Comparison of ENCODE assay signal across 19 mouse cellular contexts in genomic region chr9:76331081-76331480, GRCm38 (mm10). TPM values are rescaled to one million over a fixed set of nuclear protein-coding genes. Genes with fewer than 3 reads are reported as not detected.
DNase-seq lines count a peak whose midpoint lies in the region; ATAC-seq and TF ChIP-seq lines count a peak whose summit lies in the region.
"Had no signal": no experiment of that assay in that cellular context is flagged by ENCODE, and none has a peak within 500 bp of the region (broad histone marks: within the 10 kb centered on the region; RNA-seq: fewer than 3 reads in every experiment).

No protein-coding gene starts in this region.

- H3K4me1 ChIP-seq in midbrain, postnatal 0 days (ENCODE audit: insufficient read depth, low read length) = no peaks in the 10 kb centered on the region
- H3K4me1 ChIP-seq in midbrain, embryonic 16.5 days (ENCODE audit: control insufficient read depth, insufficient read depth, low read length) = no peaks in the 10 kb centered on the region
- no peaks in the 10 kb centered on the region for H3K4me1 ChIP-seq in hindbrain, embryonic 13.5 days (replicated peaks)
- H3K4me1 ChIP-seq: embryonic facial prominence, embryonic 13.5 days; heart, embryonic 10.5 days; limb, embryonic 12.5 days had no signal

- TF ChIP-seq CTCF in midbrain, postnatal 0 days (IDR thresholded peaks at IDR 0.05) = no peak

- 86% methylated on average over 1 of the region's 1 CpGs for WGBS in midbrain, postnatal 0 days
- WGBS in midbrain, embryonic 16.5 days = 85% methylated on average over 1 of the region's 1 CpGs
- 83% methylated on average over 1 of the region's 1 CpGs for WGBS in hindbrain, embryonic 13.5 days

- H3K36me3 ChIP-seq in midbrain, postnatal 0 days (ENCODE audit: insufficient read depth, low read length) = no peaks in the 10 kb centered on the region
- no peaks in the 10 kb centered on the region for H3K36me3 ChIP-seq in midbrain, embryonic 16.5 days (ENCODE audit: control insufficient read depth, insufficient read depth, low read length)
- no peaks in the 10 kb centered on the region for H3K36me3 ChIP-seq in hindbrain, embryonic 13.5 days
- H3K36me3 ChIP-seq: embryonic facial prominence, embryonic 13.5 days; heart, embryonic 10.5 days; limb, embryonic 12.5 days had no signal

- H3K27ac ChIP-seq in midbrain, postnatal 0 days (ENCODE audit: low read depth, low read length) = no peak overlapping the region
- no peak overlapping the region for H3K27ac ChIP-seq in midbrain, embryonic 16.5 days (ENCODE audit: low read length)
- H3K27ac ChIP-seq in hindbrain, embryonic 13.5 days = no peak overlapping the region
- H3K27ac ChIP-seq: embryonic facial prominence, embryonic 13.5 days; heart, embryonic 10.5 days; limb, embryonic 12.5 days; liver, embryonic 14.5 days had no signal

- no peak overlapping the region for H3K9ac ChIP-seq in midbrain, postnatal 0 days (replicated peaks; ENCODE audit: low read length, poor library complexity, severe bottlenecking)
- no peak overlapping the region for H3K9ac ChIP-seq in midbrain, embryonic 16.5 days (ENCODE audit: low read depth, low read length)
- H3K9ac ChIP-seq in hindbrain, embryonic 13.5 days = no peak overlapping the region
- H3K9ac ChIP-seq: embryonic facial prominence, embryonic 13.5 days; limb, embryonic 12.5 days; liver, embryonic 14.5 days had no signal

- no peaks in the 10 kb centered on the region for H3K9me3 ChIP-seq in midbrain, postnatal 0 days (ENCODE audit: low read length)
- H3K9me3 ChIP-seq in midbrain, embryonic 16.5 days (replicated peaks; ENCODE audit: control insufficient read depth, low read length, poor library complexity, severe bottlenecking) = 0 out of 2 replicates have a peak, but pooled peaks cover 4% of the 10 kb centered on the region
- H3K9me3 ChIP-seq in hindbrain, embryonic 13.5 days = no peaks in the 10 kb centered on the region
- H3K9me3 ChIP-seq: embryonic facial prominence, embryonic 13.5 days; heart, embryonic 10.5 days; limb, embryonic 12.5 days had no signal

- no peaks in the 10 kb centered on the region for H3K27me3 ChIP-seq in midbrain, postnatal 0 days (ENCODE audit: insufficient read depth, low read length)
- H3K27me3 ChIP-seq in midbrain, embryonic 16.5 days (ENCODE audit: control insufficient read depth, insufficient read depth, low read depth, low read length) = no peaks in the 10 kb centered on the region
- no peaks in the 10 kb centered on the region for H3K27me3 ChIP-seq in hindbrain, embryonic 13.5 days
- H3K27me3 ChIP-seq: embryonic facial prominence, embryonic 13.5 days; limb, embryonic 12.5 days had no signal

- peak; percentile 18 to 35 for DNase-seq in cerebellum, adult 18-20 months
- DNase-seq in cerebellum, adult 8-10 months = no peak
- DNase-seq in midbrain, postnatal 0 days (ENCODE audit: low spot score) = peak; percentile 27
- DNase-seq in layer of hippocampus, adult 9-10 months (ENCODE audit: low spot score) = peak; percentile 9
- peak; percentile 19 for DNase-seq in right cerebral cortex, postnatal 25 days
- DNase-seq in spleen, postnatal 4 days (ENCODE audit: low spot score in 2 of 2) = no peak
- DNase-seq: gastrocnemius, postnatal 14 days; kidney, adult 18-20 months; kidney, postnatal 36 days; lung, postnatal 14 days had no signal

- H3K4me3 ChIP-seq in midbrain, postnatal 0 days (ENCODE audit: low read depth, low read length) = no peak overlapping the region
- no peak overlapping the region for H3K4me3 ChIP-seq in midbrain, embryonic 16.5 days (ENCODE audit: low read depth, low read length)
- no peak overlapping the region for H3K4me3 ChIP-seq in hindbrain, embryonic 13.5 days
- H3K4me3 ChIP-seq: embryonic facial prominence, embryonic 13.5 days; heart, embryonic 10.5 days; limb, embryonic 12.5 days had no signal

- ATAC-seq in midbrain, postnatal 0 days (ENCODE audit: low FRiP score) = no peak
- no peak for ATAC-seq in midbrain, embryonic 16.5 days
- ATAC-seq in hindbrain, embryonic 13.5 days (ENCODE audit: low FRiP score) = no peak
- ATAC-seq: hindbrain, embryonic 16.5 days had no signal

- H3K4me2 ChIP-seq in midbrain, postnatal 0 days (ENCODE audit: low read depth, low read length, poor library complexity, severe bottlenecking) = no peak overlapping the region
- no peak overlapping the region for H3K4me2 ChIP-seq in midbrain, embryonic 16.5 days (ENCODE audit: low read length)
- no peak overlapping the region for H3K4me2 ChIP-seq in hindbrain, embryonic 13.5 days
- H3K4me2 ChIP-seq: embryonic facial prominence, embryonic 13.5 days; limb, embryonic 12.5 days had no signal

RNA-seq across cellular contexts. Expression of gene Hcrtr2, which starts 7.4 kb away (rescaled TPM):
- total RNA-seq in midbrain, postnatal 0 days (2014; rRNA removed) = 10.9 and 13.7 TPM in 2 replicates
- 6.6 and 7.7 TPM in 2 replicates for polyA plus RNA-seq in midbrain, postnatal 0 days (2015; fragmentation: Nextera tagmentation; extraction: Ambion mirVana)
- 11.5 and 12.5 TPM in 2 replicates for polyA plus RNA-seq in midbrain, embryonic 16.5 days (2015; fragmentation: Nextera tagmentation; extraction: Ambion mirVana)
- 4.8 and 6.9 TPM in 2 replicates for polyA plus RNA-seq in hindbrain, embryonic 13.5 days (2015; fragmentation: Nextera tagmentation; extraction: Ambion mirVana)
- total RNA-seq: gastrocnemius, postnatal 14 days; heart, postnatal 25 days; megakaryocyte-erythroid progenitor cell, adult 5-6 weeks had no signal

Comparison
In these comparisons a context has a peak if more than half of its experiments do, and no peak if none do; other contexts are left out.
1. DNase-seq: peak in cerebellum, adult 18-20 months (2 of 2), midbrain, postnatal 0 days (single experiment), layer of hippocampus, adult 9-10 months (single experiment) and right cerebral cortex, postnatal 25 days (single experiment); none in cerebellum, adult 8-10 months (single experiment) and spleen, postnatal 4 days (0 of 2).